32 mouse cellular contexts compared by ENCODE assay signal in the genomic region with DNA sequence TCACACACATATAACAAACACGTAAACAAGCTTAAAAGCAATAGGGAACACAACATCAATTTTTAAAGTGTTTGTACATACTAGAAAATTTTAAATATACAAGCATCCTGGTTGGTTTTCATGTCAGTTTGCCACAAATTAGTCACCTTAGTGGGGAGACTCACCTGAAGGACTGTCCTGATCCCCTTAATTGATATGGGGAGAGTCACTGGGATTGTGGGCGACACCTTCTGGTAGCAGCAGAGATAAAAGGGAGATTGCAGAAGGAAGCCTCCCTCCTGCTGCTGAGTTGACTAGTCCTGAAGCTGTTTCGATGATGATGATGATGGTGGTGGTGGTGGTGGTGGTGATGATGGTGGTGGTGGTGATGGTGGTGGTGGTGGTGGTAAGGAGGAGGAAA. TPM values are rescaled to one million over a fixed set of nuclear protein-coding genes. Genes with fewer than 3 reads are reported as not detected.
DNase-seq lines count a peak whose midpoint lies in the region; TF ChIP-seq lines count a peak whose summit lies in the region.
"Had no signal": no experiment of that assay in that cellular context is flagged by ENCODE, and none has a peak within 500 bp of the region (broad histone marks: within the 10 kb centered on the region; RNA-seq: fewer than 3 reads in every experiment).

No protein-coding gene starts in this region.

- no peak for DNase-seq in layer of hippocampus, adult 2 months (ENCODE audit: low spot score in 2 of 2)
- no peak for DNase-seq in layer of hippocampus, postnatal 10 days (ENCODE audit: low spot score in 2 of 2)
- peak; percentile 62 for DNase-seq in thymus, postnatal 14 days
- DNase-seq in thymus, adult 18-20 months = no peak
- no peak for DNase-seq in CH12.LX (ENCODE audit: extremely low read depth)
- DNase-seq in thymus, postnatal 36 days = peak; percentile 41 to 51
- no peak for DNase-seq in heart, embryonic 10.5 days (ENCODE audit: low spot score)
- DNase-seq in right cerebral cortex, postnatal 25 days = no peak
- DNase-seq: adrenal gland, adult 2 months; cerebellum, adult 11-12 months; cerebellum, postnatal 10 days; gastrocnemius, postnatal 10 days; heart, postnatal 10 days; kidney, adult 2 months; kidney, postnatal 14 days; layer of hippocampus, postnatal 36 days; lung, adult 18-20 months; lung, postnatal 4 days; right cerebral cortex, adult 18-20 months had no signal

- WGBS in heart, embryonic 10.5 days = 55% methylated on average over 3 of the region's 3 CpGs

- in situ Hi-C loops in CH12.LX (cut with MboI; ENCODE audit: low pct_ligation_motif_present, low pct_unique_long_range_greater_than_20kb, low sequenced_read_pairs) = no loop called here

- no peak overlapping the region for H3K4me3 ChIP-seq in layer of hippocampus, adult 2 months
- no peak overlapping the region for H3K4me3 ChIP-seq in CH12.LX (replicated peaks in 1 of 3; ENCODE audit: low read depth in 2 of 3, low read length in 2 of 3, poor library complexity in 1 of 3)
- H3K4me3 ChIP-seq in heart, embryonic 10.5 days = no peak overlapping the region
- H3K4me3 ChIP-seq: forebrain, embryonic 10.5 days; heart, embryonic 12.5 days; hindbrain, embryonic 10.5 days; limb, embryonic 13.5 days; liver, embryonic 12.5 days; midbrain, embryonic 15.5 days; myocyte; stomach, embryonic 15.5 days had no signal

- no peaks in the 10 kb centered on the region for H3K36me3 ChIP-seq in CH12.LX (replicated peaks in 1 of 2; ENCODE audit: control insufficient read depth in 1 of 2, insufficient read depth in 1 of 2, low read length in 1 of 2)
- H3K36me3 ChIP-seq in heart, embryonic 10.5 days = no peaks in the 10 kb centered on the region
- H3K36me3 ChIP-seq: forebrain, embryonic 10.5 days; heart, embryonic 12.5 days; hindbrain, embryonic 10.5 days; limb, embryonic 13.5 days; liver, embryonic 12.5 days; midbrain, embryonic 15.5 days; stomach, embryonic 15.5 days had no signal

- H3K9ac ChIP-seq in CH12.LX (ENCODE audit: insufficient read depth, low read depth) = no peak overlapping the region
- H3K9ac ChIP-seq: heart, embryonic 12.5 days; limb, embryonic 13.5 days; liver, embryonic 12.5 days; midbrain, embryonic 15.5 days; stomach, embryonic 15.5 days had no signal

- no peak overlapping the region for H3K27ac ChIP-seq in layer of hippocampus, adult 2 months
- no peak overlapping the region for H3K27ac ChIP-seq in CH12.LX (ENCODE audit: insufficient read depth, low read depth)
- no peak overlapping the region for H3K27ac ChIP-seq in heart, embryonic 10.5 days
- H3K27ac ChIP-seq: forebrain, embryonic 10.5 days; hindbrain, embryonic 10.5 days; limb, embryonic 13.5 days; liver, embryonic 12.5 days; midbrain, embryonic 15.5 days; stomach, embryonic 15.5 days had no signal

- peaks cover 6% of the 10 kb centered on the region for H3K9me3 ChIP-seq in CH12.LX (replicated peaks; ENCODE audit: low read length)
- no peaks in the 10 kb centered on the region for H3K9me3 ChIP-seq in heart, embryonic 10.5 days
- H3K9me3 ChIP-seq: forebrain, embryonic 10.5 days; heart, embryonic 12.5 days; limb, embryonic 13.5 days; liver, embryonic 12.5 days; midbrain, embryonic 15.5 days; stomach, embryonic 15.5 days had no signal

- no peak for TF ChIP-seq POLR2A in CH12.LX (IDR thresholded peaks at IDR 0.05; ENCODE audit: low read depth, low read length)

- TF ChIP-seq EP300 in CH12.LX (IDR thresholded peaks at IDR 0.05; ENCODE audit: low read length) = no peak

- H3K79me2 ChIP-seq in CH12.LX (replicated peaks; ENCODE audit: control insufficient read depth, extremely low read depth, insufficient read depth, poor library complexity, severe bottlenecking) = no peaks in the 10 kb centered on the region

- no peak overlapping the region for H3K4me2 ChIP-seq in CH12.LX (ENCODE audit: insufficient read depth, low read depth, poor library complexity, severe bottlenecking)
- H3K4me2 ChIP-seq: heart, embryonic 12.5 days; limb, embryonic 13.5 days; liver, embryonic 12.5 days; midbrain, embryonic 15.5 days; stomach, embryonic 15.5 days had no signal

- H3K4me1 ChIP-seq in CH12.LX (ENCODE audit: control insufficient read depth in 1 of 2, insufficient read depth in 2 of 2) = no peaks in the 10 kb centered on the region
- H3K4me1 ChIP-seq in heart, embryonic 10.5 days = 0 out of 2 replicates have a peak, but pooled peaks cover 5% of the 10 kb centered on the region
- H3K4me1 ChIP-seq: forebrain, embryonic 10.5 days; hindbrain, embryonic 10.5 days; limb, embryonic 13.5 days; liver, embryonic 12.5 days; midbrain, embryonic 15.5 days; stomach, embryonic 15.5 days had no signal

- dilution Hi-C loops in CH12.LX (cut with MboI; ENCODE audit: extremely low pct_ligation_motif_present, extremely low pct_unique_long_range_greater_than_20kb, low sequenced_read_pairs) = no loop called here

- TF ChIP-seq RAD21 in CH12.LX (IDR thresholded peaks at IDR 0.05; ENCODE audit: low read depth, low read length) = no peak; the same call in none of the 2 replicates

- TF ChIP-seq CTCF in layer of hippocampus, adult 2 months (conservative IDR thresholded peaks at IDR 0.05) = peak; percentile 55
- TF ChIP-seq CTCF in CH12.LX (conservative IDR thresholded peaks at IDR 0.05 in 1 of 2, IDR thresholded peaks at IDR 0.05 in 1 of 2; ENCODE audit: low read depth in 2 of 2, low read length in 2 of 2) = peak in 1 of 2 experiments; percentile 39; a peak in 2 of 4 replicates

- peaks cover 71% of the 10 kb centered on the region for H3K27me3 ChIP-seq in CH12.LX (replicated peaks)
- H3K27me3 ChIP-seq in heart, embryonic 10.5 days (ENCODE audit: insufficient read depth, poor library complexity, severe bottlenecking) = peaks cover 21% of the 10 kb centered on the region
- H3K27me3 ChIP-seq: limb, embryonic 13.5 days; midbrain, embryonic 15.5 days; stomach, embryonic 15.5 days had no signal

TF ChIP-seq in CH12.LX, 34 proteins besides CTCF, POLR2A, EP300 and RAD21:
- no peak for TF ChIP-seq USF2 (conservative IDR thresholded peaks at IDR 0.05; ENCODE audit: low read depth, low read length)
- no peak for TF ChIP-seq IRF4 (IDR thresholded peaks at IDR 0.05; ENCODE audit: low read depth, low read length)
- no peak for TF ChIP-seq NRF1 (IDR thresholded peaks at IDR 0.05; ENCODE audit: low read depth, low read length)
- peak; percentile 30 for TF ChIP-seq SMC3 (IDR thresholded peaks at IDR 0.05; ENCODE audit: low read depth, low read length)
- no peak for TF ChIP-seq GABPA (IDR thresholded peaks at IDR 0.05; ENCODE audit: insufficient replicate concordance, low read depth, low read length)
- no peak for TF ChIP-seq MYC (IDR thresholded peaks at IDR 0.05; ENCODE audit: low read depth, low read length)
- no peak for TF ChIP-seq USF1 (IDR thresholded peaks at IDR 0.05; ENCODE audit: low read depth, low read length)
- no peak for TF ChIP-seq ETS1 (conservative IDR thresholded peaks at IDR 0.05; ENCODE audit: low read depth, low read length)

RNA-seq across cellular contexts. Expression of gene Thy1, which starts 9.7 kb away (rescaled TPM):
- 100 to 1,000 TPM; 854 to 892 TPM for total RNA-seq in layer of hippocampus, adult 2 months (2021)
- total RNA-seq in layer of hippocampus, postnatal 10 days (2021) = 100 to 1,000 TPM; 644 to 646 TPM
- not detected in 2 replicates for total RNA-seq in CH12.LX (2012; rRNA removed)
- total RNA-seq in CH12.LX (2014; rRNA removed) = not detected in 2 replicates
- polyA plus RNA-seq in CH12.LX (2012; ENCODE audit: insufficient read length, low read depth) = not detected in 2 replicates
- 0.15 and 1.1 TPM in 2 replicates for polyA plus RNA-seq in heart, embryonic 10.5 days (2016; fragmentation: Nextera tagmentation; extraction: Ambion mirVana)
- total RNA-seq: granulocyte monocyte progenitor cell, adult 5-6 weeks had no signal
- polyA plus RNA-seq: C2C12; forebrain, embryonic 10.5 days; myocyte; Patski had no signal

RNA-seq across cellular contexts. Expression of gene Usp2, which starts 14.0 kb away (rescaled TPM):
- total RNA-seq in layer of hippocampus, adult 2 months (2021) = 10 to 100 TPM; 79.2 to 82.4 TPM
- total RNA-seq in layer of hippocampus, postnatal 10 days (2021) = 10 to 100 TPM; 41.7 to 47.2 TPM
- total RNA-seq in CH12.LX (2012; rRNA removed) (1.3 and 2.2 TPM in 2 replicates), CH12.LX (2014; rRNA removed) (1.6 and 2.3 TPM in 2 replicates)
- polyA plus RNA-seq in CH12.LX (2012; ENCODE audit: insufficient read length, low read depth) = 1.7 and 2.1 TPM in 2 replicates
- polyA plus RNA-seq in heart, embryonic 10.5 days (2016; fragmentation: Nextera tagmentation; extraction: Ambion mirVana) = 36.1 and 59.0 TPM in 2 replicates

RNA-seq across cellular contexts. Expression of gene Mfrp, which starts 48.7 kb away (rescaled TPM):
- 1 to 10 TPM in 1 of 2 experiments, not detected in 1; 1.3 TPM for total RNA-seq in layer of hippocampus, adult 2 months (2021)
- total RNA-seq in layer of hippocampus, postnatal 10 days (2021) = 1 to 10 TPM in 1 of 2 experiments, not detected in 1; 2.4 TPM
- 0.04 TPM in 1 of 2 replicates, not detected in the other for total RNA-seq in CH12.LX (2012; rRNA removed)
- total RNA-seq in CH12.LX (2014; rRNA removed) = not detected in 2 replicates
- not detected in 2 replicates for polyA plus RNA-seq in CH12.LX (2012; ENCODE audit: insufficient read length, low read depth)
- polyA plus RNA-seq in heart, embryonic 10.5 days (2016; fragmentation: Nextera tagmentation; extraction: Ambion mirVana) = 0.21 TPM in 1 of 2 replicates, not detected in the other
- total RNA-seq: heart, postnatal 10 days; megakaryocyte-erythroid progenitor cell, adult 5-6 weeks had no signal
- polyA plus RNA-seq: heart, embryonic 12.5 days; liver, embryonic 12.5 days; neural tube, embryonic 14.5 days had no signal

RNA-seq across cellular contexts. Expression of gene C1qtnf5, which starts 54.2 kb away (rescaled TPM):
- 10 to 100 TPM; 12.3 to 14.4 TPM for total RNA-seq in layer of hippocampus, adult 2 months (2021)
- 10 to 100 TPM; 16.0 to 17.6 TPM for total RNA-seq in layer of hippocampus, postnatal 10 days (2021)
- total RNA-seq in CH12.LX (2012; rRNA removed) (not detected in 2 replicates), CH12.LX (2014; rRNA removed) (not detected in 2 replicates)
- not detected in 2 replicates for polyA plus RNA-seq in CH12.LX (2012; ENCODE audit: insufficient read length, low read depth)
- polyA plus RNA-seq in heart, embryonic 10.5 days (2016; fragmentation: Nextera tagmentation; extraction: Ambion mirVana) = 0.50 TPM in 1 of 2 replicates, not detected in the other
- total RNA-seq: granulocyte monocyte progenitor cell, adult 5-6 weeks; megakaryocyte-erythroid progenitor cell, adult 5-6 weeks had no signal
- polyA plus RNA-seq: forebrain, embryonic 10.5 days had no signal

Comparison
In these comparisons a context has a peak if more than half of its experiments do, and no peak if none do; other contexts are left out.
1. DNase-seq: peak in thymus, postnatal 14 days (single experiment) and thymus, postnatal 36 days (2 of 2); none in layer of hippocampus, adult 2 months (0 of 2), layer of hippocampus, postnatal 10 days (0 of 2), thymus, adult 18-20 months (0 of 2), CH12.LX (single experiment), heart, embryonic 10.5 days (single experiment) and right cerebral cortex, postnatal 25 days (single experiment).
2. RNA of gene Thy1, which starts 9.7 kb away (total RNA-seq): 854 to 892 TPM in layer of hippocampus, adult 2 months and 644 to 646 TPM in layer of hippocampus, postnatal 10 days; not detected in CH12.LX; every median in the first group is over 100 times any median in the second.
3. RNA of gene Usp2, which starts 14.0 kb away (total RNA-seq): 79.2 to 82.4 TPM in layer of hippocampus, adult 2 months and 41.7 to 47.2 TPM in layer of hippocampus, postnatal 10 days; 1.3 to 2.3 TPM in CH12.LX; every median in the first group is over 10 times any median in the second.